Mouse (Mus musculus) kidney, embryonic 16.5 days (tissue): ENCODE data around the gene Mapk14. TPM values are rescaled to one million over a fixed set of nuclear protein-coding genes. Genes with fewer than 3 reads are reported as not detected.

ENCODE experiments used
- ATAC-seq: fragments of 200-750 bp; cut with Nextera tagmentation; 2 replicates; pipeline ENCODE4 v1.8.0; 2017; ENCODE audit warnings: moderate TSS enrichment; ENCODE audit not compliant: low FRiP score, low TSS enrichment
- H3K27ac ChIP-seq: fragments of 300-500 bp; sonication (generic); 2 replicates; pipeline ENCODE4 v1.5.1; 2014; ENCODE audit warnings: low read length
- H3K27me3 ChIP-seq: fragments of 300-500 bp; sonication (generic); 2 replicates; pipeline ENCODE4 v1.6.1; 2014; ENCODE audit warnings: low read length, control low read depth, mixed read lengths; ENCODE audit not compliant: insufficient read depth
- H3K36me3 ChIP-seq: fragments of 300-500 bp; sonication (generic); 2 replicates; pipeline ENCODE4 v1.6.1; 2014; ENCODE audit warnings: low read length, control low read depth, mixed read lengths; ENCODE audit not compliant: insufficient read depth
- H3K4me1 ChIP-seq: fragments of 300-500 bp; sonication (generic); 2 replicates; pipeline ENCODE4 v1.6.1; 2014; ENCODE audit warnings: low read length, control low read depth, mixed read lengths; ENCODE audit not compliant: insufficient read depth
- H3K4me2 ChIP-seq: fragments of 300-500 bp; sonication (generic); replicated peaks from 2 replicates; pipeline ENCODE4 v1.6.1; 2014; ENCODE audit warnings: low read depth, low read length
- H3K4me3 ChIP-seq: fragments of 300-500 bp; sonication (generic); 2 replicates; pipeline ENCODE4 v1.5.1; 2014; ENCODE audit warnings: mild to moderate bottlenecking, low read length
- H3K9ac ChIP-seq: fragments of 300-500 bp; sonication (generic); replicated peaks from 2 replicates; pipeline ENCODE4 v1.6.1; 2014; ENCODE audit warnings: low read length
- H3K9me3 ChIP-seq: fragments of 300-500 bp; sonication (generic); 2 replicates; pipeline ENCODE4 v1.6.1; 2016; ENCODE audit warnings: low read length, control low read depth
- WGBS: fragments of 180-500 bp; shearing (Covaris S2); extraction: QIAGEN DNeasy Blood & Tissue Kit; methylation state at CpG from one replicate; pipeline ENCODE4 v1.1.7; 2014; 5-methylcytosine and 5-hydroxymethylcytosine counted together
- polyA plus RNA-seq: library from polyadenylated mRNA; unstranded; fragments of >200 nt; fragmentation: Nextera tagmentation; extraction: Ambion mirVana; gene quantifications from 2 replicates; pipeline ENCODE4 v1.2.1, GENCODE M21; 2015

The Mapk14 gene
- polyA plus RNA-seq, 1 experiment from 2014 or later = 42.6 TPM

- H3K27me3 ChIP-seq = peaks cover 6% of the 10 kb centered on the region; the same call in 1 of the 2 replicates
- H3K4me3 ChIP-seq = no peak overlapping the region
- no peak overlapping the region for H3K9ac ChIP-seq
- WGBS = 74% methylated on average over 4 of the region's 4 CpGs
- H3K4me2 ChIP-seq = no peak overlapping the region
- ATAC-seq = no peak
- no peak overlapping the region for H3K27ac ChIP-seq
- H3K4me1 ChIP-seq = peaks cover 5% of the 10 kb centered on the region
- H3K9me3 ChIP-seq = no peaks in the 10 kb centered on the region
- H3K36me3 ChIP-seq = 0 out of 2 replicates have a peak, but pooled peaks cover 4% of the 10 kb centered on the region
Measured at GRCm38 (mm10) chr17:28775161-28775560, 84.0 kb downstream of the Mapk14 start.

- H3K36me3 ChIP-seq = 0 out of 2 replicates have a peak, but pooled peaks cover 4% of the 10 kb centered on the region
- no peaks in the 10 kb centered on the region for H3K4me1 ChIP-seq
- no peak overlapping the region for H3K27ac ChIP-seq
- ATAC-seq = no peak
- no peaks in the 10 kb centered on the region for H3K9me3 ChIP-seq
- no peak overlapping the region for H3K4me2 ChIP-seq
- no peaks in the 10 kb centered on the region for H3K27me3 ChIP-seq
- no peak overlapping the region for H3K9ac ChIP-seq
- no peak overlapping the region for H3K4me3 ChIP-seq
- 92% methylated on average over 3 of the region's 3 CpGs for WGBS
Measured at GRCm38 (mm10) chr17:28776817-28777216, 85.7 kb downstream of the Mapk14 start.

- no peak overlapping the region for H3K4me2 ChIP-seq
- WGBS = 89% methylated on average over 16 of the region's 16 CpGs
- no peak overlapping the region for H3K27ac ChIP-seq
- H3K9ac ChIP-seq = no peak overlapping the region
- no peaks in the 10 kb centered on the region for H3K4me1 ChIP-seq
- H3K4me3 ChIP-seq = no peak overlapping the region
- 0 out of 2 replicates have a peak, but pooled peaks cover 4% of the 10 kb centered on the region for H3K36me3 ChIP-seq
- no peak for ATAC-seq
- H3K27me3 ChIP-seq = no peaks in the 10 kb centered on the region
- H3K9me3 ChIP-seq = no peaks in the 10 kb centered on the region
Measured at GRCm38 (mm10) chr17:28777231-28778005, 86.3 kb downstream of the Mapk14 start.

- Histone ChIP-seq H3K4me1 (no peaks in the 10 kb centered on the region), H3K4me2 (no peak overlapping the region), H3K36me3 (0 out of 2 replicates have a peak, but pooled peaks cover 4% of the 10 kb centered on the region), H3K9me3 (no peaks in the 10 kb centered on the region), H3K27me3 (no peaks in the 10 kb centered on the region), H3K9ac (no peak overlapping the region), H3K27ac (no peak overlapping the region), H3K4me3 (no peak overlapping the region)
- no peak for ATAC-seq
- WGBS = 93% methylated on average over 3 of the region's 3 CpGs
Measured at GRCm38 (mm10) chr17:28779735-28780134, 88.6 kb downstream of the Mapk14 start.

- WGBS = 55% methylated on average over 3 of the region's 3 CpGs
- Histone ChIP-seq H3K4me3 (no peak overlapping the region), H3K9me3 (no peaks in the 10 kb centered on the region), H3K27me3 (no peaks in the 10 kb centered on the region), H3K36me3 (0 out of 2 replicates have a peak, but pooled peaks cover 4% of the 10 kb centered on the region), H3K9ac (no peak overlapping the region), H3K27ac (no peak overlapping the region), H3K4me1 (no peaks in the 10 kb centered on the region), H3K4me2 (no peak overlapping the region)
- no peak for ATAC-seq
Measured at GRCm38 (mm10) chr17:28780836-28781235, 89.7 kb downstream of the Mapk14 start.

GRCm38 (mm10) chr17:28781290-28782045, 90.3 kb downstream of the Mapk14 start:
- Histone ChIP-seq H3K4me3 (no peak overlapping the region), H3K9me3 (no peaks in the 10 kb centered on the region), H3K27ac (no peak overlapping the region), H3K36me3 (0 out of 2 replicates have a peak, but pooled peaks cover 3% of the 10 kb centered on the region), H3K4me2 (no peak overlapping the region), H3K27me3 (no peaks in the 10 kb centered on the region), H3K4me1 (no peaks in the 10 kb centered on the region), H3K9ac (no peak overlapping the region; the same call in 1 of the 2 replicates)
- ATAC-seq = no peak
- 52% methylated on average over 9 of the region's 9 CpGs for WGBS

GRCm38 (mm10) chr17:28785036-28785435, 93.9 kb downstream of the Mapk14 start:
- Histone ChIP-seq H3K4me3 (no peak overlapping the region), H3K27ac (no peak overlapping the region), H3K27me3 (no peaks in the 10 kb centered on the region), H3K9ac (no peak overlapping the region), H3K36me3 (no peaks in the 10 kb centered on the region), H3K4me2 (no peak overlapping the region), H3K4me1 (no peaks in the 10 kb centered on the region), H3K9me3 (no peaks in the 10 kb centered on the region)
- WGBS = 91% methylated on average over 3 of the region's 3 CpGs
- ATAC-seq = no peak

GRCm38 (mm10) chr17:28787507-28787906, 96.4 kb downstream of the Mapk14 start:
- no peak for ATAC-seq
- H3K27ac ChIP-seq = no peak overlapping the region
- H3K36me3 ChIP-seq = no peaks in the 10 kb centered on the region
- WGBS = 98% methylated on average over 12 of the region's 12 CpGs
- no peaks in the 10 kb centered on the region for H3K4me1 ChIP-seq
- no peaks in the 10 kb centered on the region for H3K9me3 ChIP-seq
- H3K4me3 ChIP-seq = no peak overlapping the region
- H3K27me3 ChIP-seq = no peaks in the 10 kb centered on the region
- H3K4me2 ChIP-seq = no peak overlapping the region
- H3K9ac ChIP-seq = no peak overlapping the region

GRCm38 (mm10) chr17:28797031-28797430, 105.9 kb downstream of the Mapk14 start:
- Histone ChIP-seq H3K4me3 (no peak overlapping the region), H3K4me2 (no peak overlapping the region), H3K9ac (no peak overlapping the region), H3K36me3 (no peaks in the 10 kb centered on the region), H3K27ac (no peak overlapping the region), H3K4me1 (peaks cover 19% of the 10 kb centered on the region), H3K9me3 (peaks cover 5% of the 10 kb centered on the region; the same call in 1 of the 2 replicates), H3K27me3 (no peaks in the 10 kb centered on the region)
- ATAC-seq = no peak
- WGBS = 87% methylated on average over 4 of the region's 4 CpGs
